Mouse (Mus musculus) embryonic fibroblast, embryonic 13.5 days (primary cell): ENCODE data around the gene Cd248. TPM values are rescaled to one million over a fixed set of nuclear protein-coding genes. Genes with fewer than 3 reads are reported as not detected.
A peak's percentile ranks its signal among the peaks of the same experiment; 100 is the strongest.

Experiments
- H3K27ac ChIP-seq: 2 replicates; pipeline ENCODE4 v1.5.1; 2012; ENCODE audit warnings: low read length, control low read depth, inconsistent platforms; ENCODE audit not compliant: insufficient read depth
- H3K4me1 ChIP-seq: 2 replicates; pipeline ENCODE4 v1.6.1; 2011; ENCODE audit warnings: low read length; ENCODE audit not compliant: control insufficient read depth, insufficient read depth
- H3K4me3 ChIP-seq: 2 replicates; pipeline ENCODE4 v1.5.1; 2011; ENCODE audit warnings: mild to moderate bottlenecking, control low read depth, low read length; ENCODE audit not compliant: insufficient read depth
- CTCF ChIP-seq: IDR thresholded peaks from 2 replicates; pipeline ENCODE4 v1.5.1; 2011; ENCODE audit warnings: mild to moderate bottlenecking, control low read depth, low read length, moderate library complexity, borderline replicate concordance; ENCODE audit not compliant: insufficient read depth
- POLR2A ChIP-seq: IDR thresholded peaks from 2 replicates; pipeline ENCODE4 v1.6.1; 2011; ENCODE audit warnings: low read depth, mild to moderate bottlenecking, control low read depth, low read length, moderate library complexity
- polyA plus RNA-seq: library from polyadenylated mRNA; stranded (reverse); fragments of >200 nt; gene quantifications from 2 replicates; pipeline ENCODE4 v1.2.4, GENCODE M21; 2011; ENCODE audit warnings: low read depth; ENCODE audit not compliant: missing spikeins, insufficient read length

The Cd248 gene
- polyA plus RNA-seq, 1 experiment: 202 TPM

- no peak for TF ChIP-seq CTCF
- TF ChIP-seq POLR2A: peak; percentile 17; the same call in 1 of the 2 replicates
- Histone ChIP-seq H3K27ac (peak overlapping the region; percentile 73), H3K4me3 (no peak overlapping the region), H3K4me1 (peaks cover 53% of the 10 kb centered on the region)
Measured at GRCm38 (mm10) chr19:5062446-5062845, 5.4 kb upstream of the Cd248 start.

- TF ChIP-seq POLR2A: no peak
- no peak for TF ChIP-seq CTCF
- peak overlapping the region; percentile 4; the same call in 1 of the 2 replicates for H3K27ac ChIP-seq
- H3K4me3 ChIP-seq: no peak overlapping the region
- peaks cover 35% of the 10 kb centered on the region for H3K4me1 ChIP-seq
Measured at GRCm38 (mm10) chr19:5065104-5065503, 2.8 kb upstream of the Cd248 start.

- Histone ChIP-seq H3K4me3 (no peak overlapping the region), H3K27ac (peak overlapping the region; percentile 92), H3K4me1 (peaks cover 22% of the 10 kb centered on the region)
- TF ChIP-seq POLR2A: peak; percentile 43; the same call in 1 of the 2 replicates
- no peak for TF ChIP-seq CTCF
Measured at GRCm38 (mm10) chr19:5067040-5067799, 658 bp upstream of the Cd248 start.

GRCm38 (mm10) chr19:5068570-5069234 lies 824 bp downstream of the Cd248 start:
- TF ChIP-seq CTCF (no peak), POLR2A (peak; percentile 51)
- H3K4me3 ChIP-seq: peak overlapping the region; percentile 41
- H3K27ac ChIP-seq: peak overlapping the region; percentile 66
- H3K4me1 ChIP-seq: peaks cover 19% of the 10 kb centered on the region

GRCm38 (mm10) chr19:5069486-5069885 lies 1.6 kb downstream of the Cd248 start:
- peak overlapping the region; percentile 41 for H3K4me3 ChIP-seq
- no peak overlapping the region for H3K27ac ChIP-seq
- TF ChIP-seq CTCF (no peak), POLR2A (no peak)
- peaks cover 18% of the 10 kb centered on the region for H3K4me1 ChIP-seq

- Histone ChIP-seq H3K4me3 (peak overlapping the region; percentile 29; the same call in 1 of the 2 replicates), H3K27ac (peak overlapping the region; percentile 75), H3K4me1 (peaks cover 13% of the 10 kb centered on the region)
- TF ChIP-seq POLR2A (peak; percentile 64), CTCF (no peak)
Measured at GRCm38 (mm10) chr19:5069978-5070377, 2.1 kb downstream of the Cd248 start.

- peaks cover 7% of the 10 kb centered on the region for H3K4me1 ChIP-seq
- TF ChIP-seq CTCF (no peak), POLR2A (peak; percentile 49; the same call in 1 of the 2 replicates)
- H3K4me3 ChIP-seq: peak overlapping the region; percentile 29
- peak overlapping the region; percentile 75 for H3K27ac ChIP-seq
Measured at GRCm38 (mm10) chr19:5071077-5071476, 3.2 kb downstream of the Cd248 start.

- H3K4me1 ChIP-seq: peaks cover 7% of the 10 kb centered on the region
Measured at GRCm38 (mm10) chr19:5071545-5072369, 3.9 kb downstream of the Cd248 start.

GRCm38 (mm10) chr19:5072389-5073019 lies 4.6 kb downstream of the Cd248 start:
- Histone ChIP-seq H3K4me1 (no peaks in the 10 kb centered on the region; the same call in 1 of the 2 replicates), H3K27ac (peak overlapping the region; percentile 98), H3K4me3 (peak overlapping the region; percentile 46)
- no peak for TF ChIP-seq CTCF
- 0 out of 2 replicates have a peak, but pooled peaks have one; percentile 48 for TF ChIP-seq POLR2A

More at GRCm38 (mm10) chr19:5071545-5072369, 3.9 kb downstream of the Cd248 start:
- Histone ChIP-seq H3K4me3 (peak overlapping the region; percentile 46), H3K27ac (peak overlapping the region; percentile 98)
- TF ChIP-seq CTCF (no peak), POLR2A (peak; percentile 69)
